Mouse (Mus musculus) intestine, postnatal 0 days (tissue): Measurements from ENCODE around the gene Fuom. TPM values are rescaled to one million over a fixed set of nuclear protein-coding genes. Genes with fewer than 3 reads are reported as not detected.
A peak's percentile ranks its signal among the peaks of the same experiment; 100 is the strongest.

ENCODE experiments used
- ATAC-seq: fragments of 200-750 bp; cut with Nextera tagmentation; 2 replicates; pipeline ENCODE4 v1.8.0; 2017; ENCODE audit warnings: mild to moderate bottlenecking, moderate TSS enrichment, moderate library complexity
- H3K27ac ChIP-seq: fragments of 300-500 bp; sonication (generic); 2 replicates; pipeline ENCODE4 v1.5.1; 2014; ENCODE audit warnings: mild to moderate bottlenecking, low read depth, low read length, moderate library complexity
- H3K27me3 ChIP-seq: fragments of 300-500 bp; sonication (generic); replicated peaks from 2 replicates; pipeline ENCODE4 v1.6.1; 2014; ENCODE audit warnings: low read length, mixed read lengths; ENCODE audit not compliant: control insufficient read depth, insufficient read depth
- H3K36me3 ChIP-seq: fragments of 300-500 bp; sonication (generic); 2 replicates; pipeline ENCODE4 v1.6.1; 2014; ENCODE audit warnings: mild to moderate bottlenecking, moderate library complexity; ENCODE audit not compliant: control insufficient read depth, insufficient read depth
- H3K4me1 ChIP-seq: fragments of 300-500 bp; sonication (generic); replicated peaks from 2 replicates; pipeline ENCODE4 v1.6.1; 2014; ENCODE audit warnings: antibody characterized with exemption, low read length, mixed read lengths; ENCODE audit not compliant: control insufficient read depth, insufficient read depth
- H3K4me2 ChIP-seq: fragments of 300-500 bp; sonication (generic); replicated peaks from 2 replicates; pipeline ENCODE4 v1.6.1; 2014; ENCODE audit warnings: low read depth, mild to moderate bottlenecking, moderate library complexity
- H3K4me3 ChIP-seq: fragments of 300-500 bp; sonication (generic); 2 replicates; pipeline ENCODE4 v1.5.1; 2014; ENCODE audit warnings: low read depth, low read length
- H3K9ac ChIP-seq: fragments of 300-500 bp; sonication (generic); 2 replicates; pipeline ENCODE4 v1.6.1; 2014; ENCODE audit warnings: mild to moderate bottlenecking, low read depth, low read length
- H3K9me3 ChIP-seq: fragments of 300-500 bp; sonication (generic); 2 replicates; pipeline ENCODE4 v1.6.1; 2016; ENCODE audit warnings: mixed run types; ENCODE audit not compliant: control insufficient read depth
- CTCF ChIP-seq: sonication (generic); IDR thresholded peaks from 2 replicates; pipeline ENCODE4 v1.5.1; 2016; ENCODE audit warnings: low read depth, mild to moderate bottlenecking, control low read depth, antibody characterized with exemption, moderate library complexity
- WGBS: fragments of 180-500 bp; shearing (Covaris S2); extraction: QIAGEN DNeasy Blood & Tissue Kit; methylation state at CpG from one replicate; pipeline ENCODE4 v1.1.7; 2014; 5-methylcytosine and 5-hydroxymethylcytosine counted together
- polyA plus RNA-seq: library from polyadenylated mRNA; unstranded; fragments of >200 nt; fragmentation: Nextera tagmentation; extraction: Ambion mirVana; gene quantifications from 2 replicates; pipeline ENCODE4 v1.2.1, GENCODE M21; 2015

Gene Fuom
- 138 and 139 TPM in 2 replicates for polyA plus RNA-seq

GRCm38 (mm10) chr7:140101993-140102860 lies at the start of gene Fuom:
Gene Fuom (minus strand): TSS chr7:140102441.
- 1% methylated on average over 30 of the region's 30 CpGs for WGBS
- no peaks in the 10 kb centered on the region for H3K27me3 ChIP-seq
- H3K9me3 ChIP-seq: no peaks in the 10 kb centered on the region
- H3K4me3 ChIP-seq: peak within 1 kb of the TSS; percentile 32
- H3K4me2 ChIP-seq: peak within 1 kb of the TSS; percentile 63
- TF ChIP-seq CTCF: 0 out of 2 replicates have a peak, but pooled peaks have one; percentile 3
- H3K27ac ChIP-seq: peak within 1 kb of the TSS; percentile 76
- H3K9ac ChIP-seq: peak within 1 kb of the TSS; percentile 35
- peaks cover 5% of the 10 kb centered on the region; the same call in 1 of the 2 replicates for H3K4me1 ChIP-seq
- ATAC-seq: peak; percentile 94
- peaks cover 31% of the 10 kb centered on the region for H3K36me3 ChIP-seq

- no peak for TF ChIP-seq CTCF
- H3K4me3 ChIP-seq: no peak overlapping the region
- peaks cover 12% of the 10 kb centered on the region; the same call in 1 of the 2 replicates for H3K36me3 ChIP-seq
- no peak overlapping the region for H3K9ac ChIP-seq
- H3K27me3 ChIP-seq: no peaks in the 10 kb centered on the region
- no peaks in the 10 kb centered on the region for H3K4me1 ChIP-seq
- 81% methylated on average over 4 of the region's 4 CpGs for WGBS
- H3K9me3 ChIP-seq: no peaks in the 10 kb centered on the region
- H3K4me2 ChIP-seq: no peak overlapping the region
- H3K27ac ChIP-seq: no peak overlapping the region
- no peak for ATAC-seq
These were observed 42.3 kb upstream of the Fuom start for GRCm38 (mm10) chr7:140144550-140144949.

DNA sequence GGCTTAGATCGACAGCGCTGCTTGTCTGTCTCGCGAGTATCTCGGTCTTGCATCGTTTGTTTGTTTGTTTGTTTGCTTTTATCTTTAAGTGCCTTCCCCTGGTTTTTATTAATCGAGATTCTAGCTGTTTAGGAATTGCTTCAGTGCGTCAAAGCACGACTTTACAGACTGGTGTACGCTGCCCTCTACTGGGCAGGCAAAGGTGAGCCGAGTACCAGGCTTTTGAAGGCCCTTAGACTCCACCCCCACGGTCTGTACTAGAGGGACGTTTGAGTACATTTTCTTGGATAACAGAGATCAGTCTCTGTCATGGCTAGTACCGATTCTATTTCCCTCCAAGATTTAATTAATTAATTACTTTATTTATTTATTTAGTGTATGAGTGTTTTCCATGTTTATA lies 39.1 kb upstream of the Fuom start:
- no peak overlapping the region for H3K27ac ChIP-seq
- H3K4me2 ChIP-seq: no peak overlapping the region
- H3K27me3 ChIP-seq: no peaks in the 10 kb centered on the region
- H3K36me3 ChIP-seq: peaks cover 4% of the 10 kb centered on the region; the same call in 1 of the 2 replicates
- peaks cover 4% of the 10 kb centered on the region; the same call in 1 of the 2 replicates for H3K4me1 ChIP-seq
- peak; percentile 89 for TF ChIP-seq CTCF
- 6% methylated on average over 14 of the region's 14 CpGs for WGBS
- H3K9me3 ChIP-seq: no peaks in the 10 kb centered on the region
- ATAC-seq: no peak
- H3K4me3 ChIP-seq: no peak overlapping the region
- no peak overlapping the region for H3K9ac ChIP-seq

- no peaks in the 10 kb centered on the region for H3K27me3 ChIP-seq
- peaks cover 4% of the 10 kb centered on the region; the same call in 1 of the 2 replicates for H3K36me3 ChIP-seq
- H3K9me3 ChIP-seq: no peaks in the 10 kb centered on the region
- peak overlapping the region; percentile 78 for H3K4me2 ChIP-seq
- H3K4me3 ChIP-seq: peak overlapping the region; percentile 69
- H3K4me1 ChIP-seq: peaks cover 4% of the 10 kb centered on the region; the same call in 1 of the 2 replicates
- peak overlapping the region; percentile 69; the same call in 1 of the 2 replicates for H3K27ac ChIP-seq
- ATAC-seq: no peak
- peak overlapping the region; percentile 74 for H3K9ac ChIP-seq
- 1% methylated on average over 8 of the region's 8 CpGs for WGBS
- TF ChIP-seq CTCF: no peak
These were observed 35.7 kb upstream of the Fuom start for GRCm38 (mm10) chr7:140138021-140138310.

GRCm38 (mm10) chr7:140137135-140138020 lies 35.1 kb upstream of the Fuom start, which contains the start of gene Mtg1:
Gene Mtg1 (plus strand): TSS chr7:140137564.
- Histone ChIP-seq H3K27ac (peak within 1 kb of the TSS; percentile 69), H3K4me3 (peak within 1 kb of the TSS; percentile 69), H3K9ac (peak within 1 kb of the TSS; percentile 74), H3K36me3 (peaks cover 4% of the 10 kb centered on the region; the same call in 1 of the 2 replicates), H3K27me3 (no peaks in the 10 kb centered on the region), H3K4me2 (peak within 1 kb of the TSS; percentile 78), H3K4me1 (peaks cover 4% of the 10 kb centered on the region; the same call in 1 of the 2 replicates), H3K9me3 (no peaks in the 10 kb centered on the region)
- 3% methylated on average over 39 of the region's 39 CpGs for WGBS
- TF ChIP-seq CTCF: peak; percentile 26; the same call in 1 of the 2 replicates
- peak; percentile 97 for ATAC-seq
